Mouse (Mus musculus) CD8-positive naive resting alpha-beta T cell, adult 2 months (primary cell): ENCODE results near the gene Eif4g1.

Experiments used
- DNase-seq, 2 experiments: peaks; one replicate each; pipeline ENCODE4 v3.0.0; 2022; ENCODE audit warnings: low read depth in 2 of 2, low spot score in 2 of 2

Gene Eif4g1

GRCm38 (mm10) chr16:20703699-20704400 is 35.7 kb downstream of the Eif4g1 start:
- no peak for DNase-seq

GRCm38 (mm10) chr16:20705786-20706185 is 37.7 kb downstream of the Eif4g1 start:
- DNase-seq = no peak

- DNase-seq = no peak
Measured at GRCm38 (mm10) chr16:20706407-20707055, 38.4 kb downstream of the Eif4g1 start.

- DNase-seq = no peak
Measured at GRCm38 (mm10) chr16:20708220-20708938, 40.3 kb downstream of the Eif4g1 start.

GRCm38 (mm10) chr16:20708939-20709734 is 41.0 kb downstream of the Eif4g1 start:
- peak in 1 of 2 experiments; percentile 47 for DNase-seq

- no peak for DNase-seq
Measured at GRCm38 (mm10) chr16:20710370-20710769, 42.3 kb downstream of the Eif4g1 start.

GRCm38 (mm10) chr16:20710810-20711209 is 42.7 kb downstream of the Eif4g1 start:
- DNase-seq = no peak

GRCm38 (mm10) chr16:20712190-20712589 is 44.1 kb downstream of the Eif4g1 start:
- no peak for DNase-seq

- no peak for DNase-seq
Measured at GRCm38 (mm10) chr16:20712889-20713288, 44.8 kb downstream of the Eif4g1 start.

- DNase-seq = no peak
Measured at GRCm38 (mm10) chr16:20714307-20715080, 46.4 kb downstream of the Eif4g1 start.

- no peak for DNase-seq
Measured at GRCm38 (mm10) chr16:20715161-20715560, 47.0 kb downstream of the Eif4g1 start.

- no peak for DNase-seq
Measured at GRCm38 (mm10) chr16:20715566-20715965, 47.5 kb downstream of the Eif4g1 start.

- DNase-seq = peak; percentile 28 to 47
Measured at GRCm38 (mm10) chr16:20715976-20716840, 48.1 kb downstream of the Eif4g1 start.

GRCm38 (mm10) chr16:20716841-20717180 is 48.7 kb downstream of the Eif4g1 start:
- no peak for DNase-seq

GRCm38 (mm10) chr16:20717181-20717977 is 49.3 kb downstream of the Eif4g1 start, which contains the start of the genes Polr2h and Clcn2:
Gene Polr2h (plus strand): TSS chr16:20717665.
Gene Clcn2 (minus strand): TSS chr16:20717746.
- peak; percentile 97 to 99 for DNase-seq

GRCm38 (mm10) chr16:20717978-20718670 is 50.0 kb downstream of the Eif4g1 start:
- DNase-seq = no peak

- no peak for DNase-seq
Measured at GRCm38 (mm10) chr16:20721808-20722207, 53.7 kb downstream of the Eif4g1 start.

- DNase-seq = no peak
Measured at GRCm38 (mm10) chr16:20722736-20723135, 54.6 kb downstream of the Eif4g1 start.
